Mouse (Mus musculus) T-helper 2 cell (primary cell): Measurements from ENCODE around the gene Gna15.

Experiments used
- in situ Hi-C: fragments of 300-600 bp; cut with MboI, MseI; formaldehyde crosslinking; loops from one replicate; pipeline ENCODE4 v1.15.1; 2025; ENCODE audit warnings: high pct_unique_total_duplicates

Gene Gna15

DNA sequence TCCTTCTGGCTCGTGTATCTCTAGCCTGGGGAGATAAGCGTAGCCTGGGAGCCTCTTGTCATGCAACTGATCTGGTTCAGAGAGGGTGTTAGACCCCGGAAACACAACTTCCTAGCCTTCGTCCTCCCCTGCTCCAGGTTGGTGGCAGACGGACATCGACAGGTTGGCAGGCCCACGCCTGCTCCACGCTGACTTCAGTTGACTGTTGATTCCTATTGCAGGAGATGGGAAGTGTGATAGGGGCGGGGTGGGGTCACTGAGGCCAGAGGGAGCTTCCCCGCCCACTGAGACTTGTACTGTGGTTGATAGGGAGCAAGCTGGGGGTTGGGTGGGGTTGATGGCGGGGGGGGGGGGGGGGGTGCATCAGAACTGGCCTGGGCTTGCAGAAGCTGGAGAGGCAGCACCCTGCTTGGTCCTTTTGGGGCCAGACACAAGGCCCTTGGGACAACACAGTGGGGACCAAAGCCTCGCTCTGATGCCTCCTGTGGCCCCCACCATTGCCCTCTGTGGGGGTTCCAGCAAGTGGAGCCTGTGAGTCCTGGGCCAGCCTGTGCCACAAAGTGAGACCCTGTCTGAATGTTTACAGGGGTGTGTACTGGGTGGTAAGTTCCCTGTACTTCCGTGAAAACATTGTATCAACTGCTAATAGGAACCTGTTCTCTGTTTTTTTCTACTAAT, 1.1 kb upstream of the Gna15 start:
- in situ Hi-C loops: loop anchor here (5.0 kb wide), 1 partner anchor 108 kb away; no protein-coding TSS in a partner anchor

DNA sequence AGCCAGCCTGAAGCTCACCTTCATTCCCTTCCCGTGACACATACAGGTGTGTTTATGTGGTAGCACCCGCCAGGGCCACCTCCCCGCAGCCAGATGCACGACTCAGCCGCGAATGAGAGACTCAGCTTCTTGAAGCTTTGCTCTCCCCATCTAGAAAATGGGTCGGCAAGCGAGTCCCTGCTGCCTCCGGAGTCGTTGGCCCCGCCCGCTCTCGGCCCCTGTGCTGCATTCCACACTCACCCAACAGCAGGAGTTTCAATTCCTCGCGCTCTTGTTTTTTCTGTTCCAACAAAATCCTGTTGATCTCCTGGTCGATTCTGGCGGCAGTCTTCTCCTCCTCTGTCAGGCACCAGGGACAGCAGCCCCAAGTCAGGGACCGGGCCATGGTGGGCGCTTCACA, 455 bp downstream of the Gna15 start:
- in situ Hi-C loops: no loop called here

GRCm38 (mm10) chr10:81523142-81523541, 883 bp downstream of the Gna15 start:
- in situ Hi-C loops: no loop called here

DNA sequence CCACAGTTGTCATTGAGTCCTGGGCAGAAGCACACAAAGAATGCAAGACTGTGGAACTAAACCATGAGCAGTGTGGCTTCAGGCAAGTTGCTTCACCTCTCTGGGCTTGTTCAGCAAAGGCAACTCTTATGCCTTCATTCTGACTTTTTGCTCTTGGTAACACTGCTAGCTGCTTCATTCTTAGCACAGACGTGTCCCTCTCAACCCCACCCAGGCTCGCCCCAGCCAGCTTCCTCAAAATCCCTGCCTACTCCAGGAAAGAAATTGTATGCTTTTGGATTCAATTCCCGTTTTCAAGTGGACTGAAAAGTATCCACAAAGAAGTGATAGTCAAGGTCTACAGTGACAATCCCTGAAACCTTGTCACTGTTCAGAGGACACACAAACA, 4.1 kb downstream of the Gna15 start:
- in situ Hi-C loops: no loop called here

GRCm38 (mm10) chr10:81519227-81519977, 4.6 kb downstream of the Gna15 start:
- in situ Hi-C loops: no loop called here

- in situ Hi-C loops: no loop called here
Observed at GRCm38 (mm10) chr10:81518546-81518945, 5.5 kb downstream of the Gna15 start.

GRCm38 (mm10) chr10:81517227-81517626, 6.8 kb downstream of the Gna15 start:
- in situ Hi-C loops: no loop called here

DNA sequence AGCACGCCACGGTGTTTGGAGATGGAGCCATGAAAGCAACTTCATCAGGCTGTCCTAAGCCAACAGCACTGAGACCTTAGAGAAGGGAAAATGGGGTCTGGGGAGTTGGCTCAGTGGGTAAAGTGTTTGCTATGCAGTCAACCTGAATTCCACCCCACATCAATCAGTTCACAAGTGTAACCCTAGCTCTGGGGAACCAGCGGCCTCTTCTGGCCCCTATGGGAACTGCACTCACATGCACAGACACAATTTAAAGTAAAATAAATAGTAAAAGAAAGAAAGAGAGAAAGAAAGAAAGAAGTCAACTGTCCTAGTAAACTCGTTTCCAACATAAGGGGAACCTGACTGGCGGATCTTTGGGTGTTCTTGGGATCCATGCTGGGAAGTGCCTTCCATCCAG, 10.2 kb downstream of the Gna15 start:
- in situ Hi-C loops: no loop called here

DNA sequence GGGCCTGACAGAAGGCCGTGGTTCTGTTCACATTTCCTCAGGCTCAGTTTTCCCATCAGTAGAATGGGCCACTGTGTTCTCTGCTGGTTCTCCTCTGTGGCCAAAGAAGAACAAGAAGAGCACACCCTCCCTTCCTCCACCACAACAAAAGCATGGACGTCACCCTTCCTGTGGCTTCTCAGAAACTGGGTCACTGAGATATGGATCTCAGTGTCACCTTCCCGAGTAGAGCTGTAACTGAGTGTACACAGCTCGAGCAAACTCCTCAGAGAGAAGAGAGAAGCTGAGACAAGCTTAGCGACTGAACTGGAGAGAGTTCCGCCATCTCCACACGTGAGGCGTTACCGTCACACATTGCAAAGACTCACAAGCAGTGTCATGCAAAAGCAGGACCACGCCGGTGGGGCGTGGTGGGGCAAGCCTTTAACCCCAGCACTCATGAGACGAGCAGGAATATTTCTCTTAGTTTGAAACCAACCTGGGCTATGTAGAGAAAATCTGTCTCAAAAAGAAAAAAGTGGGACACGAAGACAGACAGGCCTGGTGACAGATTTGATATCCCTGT, 13.7 kb downstream of the Gna15 start:
- in situ Hi-C loops: no loop called here

DNA sequence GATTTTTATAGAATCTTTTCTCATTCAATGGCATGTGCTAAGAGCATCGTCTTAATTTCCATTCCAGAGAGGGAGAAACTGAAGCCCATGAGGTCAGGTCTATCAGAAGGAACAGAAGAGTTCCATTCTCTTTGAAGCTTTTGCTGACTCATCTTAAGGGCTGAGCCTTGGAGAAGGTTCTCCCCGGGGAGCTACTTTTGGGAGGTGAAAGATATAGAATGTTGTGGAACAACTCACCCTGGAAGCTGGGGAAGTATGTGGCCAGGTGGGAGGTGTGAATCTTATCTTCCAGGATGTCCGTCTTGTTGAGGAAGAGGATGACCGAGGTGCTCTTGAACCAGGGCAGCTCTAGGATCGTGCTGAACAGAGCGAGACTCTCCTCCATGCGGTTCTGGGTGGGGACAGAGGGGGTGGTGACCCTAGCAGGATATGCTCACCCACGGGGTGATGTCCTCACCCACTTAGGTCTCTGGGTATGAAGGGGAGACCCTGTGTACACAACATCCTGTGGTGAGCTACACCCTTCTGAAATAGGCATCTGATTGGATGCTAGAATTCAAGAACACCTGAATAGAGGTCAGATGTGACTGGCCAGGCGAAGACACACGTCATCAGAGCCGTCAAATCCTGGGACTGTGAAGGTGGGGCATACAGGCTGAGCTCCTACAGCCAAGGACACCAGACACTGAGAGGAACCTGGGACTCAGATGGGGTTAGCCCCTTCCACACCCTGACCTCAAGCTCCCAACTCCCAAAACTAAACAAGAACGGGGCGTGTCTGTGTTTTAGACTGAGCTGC, 16.1 kb downstream of the Gna15 start:
- in situ Hi-C loops: no loop called here

DNA sequence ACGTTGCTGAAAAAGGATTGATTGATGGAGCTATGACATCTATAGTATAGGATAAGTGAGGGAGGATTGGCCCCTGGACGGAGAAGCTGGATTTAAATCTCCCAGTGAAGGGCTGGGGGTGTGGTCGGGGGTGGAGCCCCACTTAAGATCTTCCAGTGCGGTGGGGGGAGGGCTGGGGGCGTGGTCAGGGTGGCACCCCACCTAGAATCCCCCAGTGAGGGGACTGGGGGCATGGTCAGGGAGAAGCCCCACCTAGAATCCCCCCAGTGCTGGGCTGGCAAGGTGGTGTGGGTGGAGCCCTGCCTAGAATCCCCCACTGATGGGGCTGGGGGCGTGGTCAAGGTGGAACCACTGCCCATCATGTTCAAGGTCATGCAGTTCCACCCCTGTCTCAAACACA, 16.9 kb downstream of the Gna15 start:
- in situ Hi-C loops: no loop called here

DNA sequence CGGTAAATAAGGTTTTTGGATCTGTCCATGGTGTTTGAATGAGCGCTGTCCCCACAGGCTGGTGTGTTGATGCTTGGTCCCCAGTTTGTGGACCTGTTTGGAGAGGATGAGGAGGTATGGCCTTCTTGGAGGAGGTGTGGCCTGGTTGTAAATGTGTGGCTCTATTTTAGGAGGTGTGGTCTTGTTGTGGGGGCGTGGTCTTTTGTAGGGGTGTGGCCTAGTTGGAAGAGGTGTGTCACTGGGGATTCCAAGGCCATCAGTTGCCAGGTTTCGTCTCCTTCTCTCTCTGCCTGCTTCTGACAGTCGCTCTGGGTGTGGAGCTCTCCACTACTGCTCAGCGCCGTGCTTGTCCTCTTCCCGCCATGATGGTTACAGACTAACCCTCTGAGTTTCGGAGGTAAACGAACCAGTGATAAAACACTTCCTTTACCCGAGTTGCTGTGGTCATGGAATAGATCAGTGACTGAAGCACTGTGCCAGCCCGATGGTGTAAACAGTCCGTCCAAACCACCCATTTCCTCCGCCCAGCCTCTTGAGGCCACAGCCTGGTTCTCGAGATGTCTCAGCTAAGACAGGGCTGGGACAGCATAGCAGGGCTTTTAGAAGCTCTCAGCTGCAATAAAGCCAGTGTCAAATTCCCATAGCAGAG, 18.9 kb downstream of the Gna15 start:
- in situ Hi-C loops: no loop called here

DNA sequence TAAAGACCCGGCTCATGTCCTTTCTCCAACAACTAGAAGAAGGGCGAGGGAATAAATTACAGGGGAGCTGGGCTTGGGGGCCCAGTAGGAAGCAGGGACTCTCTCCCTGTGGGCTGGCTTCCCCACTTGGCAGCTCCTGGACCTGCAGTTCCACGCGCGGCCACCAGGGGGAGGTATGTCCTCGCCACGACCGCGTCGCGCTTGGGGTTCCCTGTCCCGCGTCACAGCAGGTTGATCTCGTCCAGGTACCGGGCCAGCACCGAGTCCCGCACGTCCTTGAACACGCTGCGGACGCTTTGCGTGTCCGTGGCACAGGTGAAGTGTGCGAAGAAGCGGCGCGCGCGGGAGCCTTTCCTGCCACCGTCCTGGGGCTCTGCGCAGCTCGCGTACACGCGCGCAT, 21.4 kb downstream of the Gna15 start:
- in situ Hi-C loops: no loop called here

DNA sequence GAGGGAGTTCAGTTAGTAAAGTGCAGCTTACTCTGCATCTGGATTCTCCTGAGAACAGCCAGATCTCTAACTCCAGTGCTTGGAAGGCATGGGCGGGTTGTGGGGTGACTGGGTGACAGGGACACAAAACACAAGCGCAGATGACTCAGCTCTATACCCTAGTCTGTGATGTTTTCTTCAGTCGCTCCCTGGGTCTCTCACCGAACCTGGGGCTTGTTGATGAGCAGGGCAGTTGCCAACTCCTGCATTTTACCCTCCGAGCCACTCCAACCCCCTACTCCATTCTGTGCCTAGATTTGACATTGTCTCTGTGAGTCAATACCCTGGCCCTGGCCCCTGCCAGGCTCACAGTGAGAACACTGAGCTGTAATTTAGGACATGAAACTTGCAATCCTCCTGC, 22.2 kb downstream of the Gna15 start:
- in situ Hi-C loops: no loop called here

DNA sequence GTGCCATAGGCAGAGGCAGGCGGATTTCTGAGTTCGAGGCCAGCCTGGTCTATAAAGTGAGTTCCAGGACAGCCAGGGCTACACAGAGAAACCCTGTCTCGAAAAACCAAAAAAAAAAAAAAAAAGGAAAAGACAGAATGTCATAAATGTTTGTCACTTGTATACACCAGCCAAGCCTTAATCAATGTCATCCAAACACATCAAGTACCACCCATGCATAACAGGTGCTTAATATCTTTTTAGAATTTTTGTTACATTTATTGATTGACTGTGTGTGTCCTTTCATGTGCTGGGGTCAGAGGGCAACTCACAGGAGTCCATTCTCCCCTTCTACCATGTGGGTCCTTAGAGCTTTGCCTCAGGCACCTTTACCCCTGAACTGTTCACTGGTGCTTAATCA, 24.0 kb downstream of the Gna15 start, which contains the start of gene S1pr4:
S1pr4 (minus strand) TSS at position 101 of the 400 bp plus-strand sequence.
- in situ Hi-C loops: no loop called here

DNA sequence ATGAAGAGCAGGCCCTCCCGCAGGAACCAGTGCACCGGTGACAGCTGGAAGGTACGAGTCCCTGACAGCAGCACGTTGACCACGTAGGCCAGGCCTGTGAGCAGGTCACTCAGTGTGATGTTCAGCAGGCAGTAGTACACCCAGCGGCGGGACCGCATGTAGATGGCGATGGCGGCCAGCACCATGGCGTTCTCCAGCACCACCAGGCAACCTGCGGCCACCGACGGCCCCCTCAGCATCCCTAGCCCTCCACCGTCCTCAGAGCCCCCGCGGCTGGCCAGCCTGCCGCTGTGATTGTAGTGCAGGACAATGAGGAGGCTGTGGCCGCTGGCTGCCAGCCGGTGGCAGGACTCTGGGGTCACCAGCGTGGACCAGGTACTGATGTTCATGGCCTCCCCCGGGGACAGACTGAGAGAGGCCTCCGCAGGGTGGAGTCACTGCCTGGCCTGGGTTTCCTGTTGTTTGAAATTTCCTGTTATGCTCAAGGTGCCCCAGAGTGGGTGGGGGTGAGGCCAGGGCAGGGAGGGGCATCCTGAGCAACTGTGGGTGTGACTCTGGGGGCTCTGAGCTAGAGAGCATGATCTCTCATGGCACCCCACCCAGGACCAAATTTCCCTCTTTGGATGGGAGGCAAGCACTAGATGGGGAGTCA, 24.6 kb downstream of the Gna15 start:
- in situ Hi-C loops: no loop called here

GRCm38 (mm10) chr10:81498316-81499249, 25.4 kb downstream of the Gna15 start:
- in situ Hi-C loops: no loop called here

GRCm38 (mm10) chr10:81497401-81498270, 26.4 kb downstream of the Gna15 start:
- in situ Hi-C loops: no loop called here

DNA sequence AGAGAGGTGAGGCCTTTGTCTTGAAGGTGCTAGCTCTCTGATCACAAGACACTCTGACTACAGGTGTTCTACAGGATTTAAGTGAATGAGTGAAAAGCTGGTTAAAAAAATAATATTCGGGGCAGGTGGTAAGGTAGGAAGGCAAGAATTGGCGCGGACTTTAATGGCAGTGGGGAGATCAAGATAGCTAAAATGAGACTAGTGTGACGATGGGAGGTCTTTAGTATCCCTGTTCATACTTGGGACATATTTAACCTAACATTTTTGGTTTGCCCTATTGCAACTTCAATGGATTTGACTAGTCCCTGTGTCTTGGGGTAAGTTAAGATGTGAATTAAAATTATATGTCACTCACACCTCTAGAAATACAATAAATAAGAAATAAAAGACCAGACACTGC, 27.1 kb downstream of the Gna15 start:
- in situ Hi-C loops: no loop called here
